Mouse (Mus musculus) heart, adult 11 months (tissue): ENCODE results near the gene Chmp3.

ENCODE experiments used
- DNase-seq: peaks from one replicate; pipeline ENCODE4 v3.0.0; 2022

Gene Chmp3

GRCm38 (mm10) chr6:71543686-71544499 is at the start of gene Chmp3:
Gene Chmp3, plus strand, starts transcription at chr6:71543797.
- DNase-seq, result peak; percentile 100

GRCm38 (mm10) chr6:71494341-71495020 is 49.1 kb upstream of the Chmp3 start:
- DNase-seq, result peak; percentile 96

- DNase-seq, result no peak
Observed at GRCm38 (mm10) chr6:71500575-71500974, 43.0 kb upstream of the Chmp3 start.

- DNase-seq, result no peak
Observed at GRCm38 (mm10) chr6:71503001-71503400, 40.6 kb upstream of the Chmp3 start.

GRCm38 (mm10) chr6:71503670-71504069 is 39.9 kb upstream of the Chmp3 start:
- DNase-seq, result no peak

- DNase-seq, result no peak
Observed at GRCm38 (mm10) chr6:71504091-71504490, 39.5 kb upstream of the Chmp3 start.

GRCm38 (mm10) chr6:71505671-71506070 is 37.9 kb upstream of the Chmp3 start:
- no peak for DNase-seq

- no peak for DNase-seq
Observed at GRCm38 (mm10) chr6:71519476-71519875, 24.1 kb upstream of the Chmp3 start.

- no peak for DNase-seq
Observed at GRCm38 (mm10) chr6:71525556-71525955, 18.0 kb upstream of the Chmp3 start.

GRCm38 (mm10) chr6:71527056-71527455 is 16.5 kb upstream of the Chmp3 start:
- DNase-seq, result peak; percentile 83

GRCm38 (mm10) chr6:71527826-71528225 is 15.8 kb upstream of the Chmp3 start:
- no peak for DNase-seq

- no peak for DNase-seq
Observed at GRCm38 (mm10) chr6:71530176-71530575, 13.4 kb upstream of the Chmp3 start.

- no peak for DNase-seq
Observed at GRCm38 (mm10) chr6:71537286-71537685, 6.3 kb upstream of the Chmp3 start.

GRCm38 (mm10) chr6:71555507-71555951 is 11.9 kb downstream of the Chmp3 start:
- peak; percentile 97 for DNase-seq

- no peak for DNase-seq
Observed at GRCm38 (mm10) chr6:71556826-71557225, 13.2 kb downstream of the Chmp3 start.

- no peak for DNase-seq
Observed at GRCm38 (mm10) chr6:71568616-71569015, 25.0 kb downstream of the Chmp3 start.

GRCm38 (mm10) chr6:71569025-71569424 is 25.4 kb downstream of the Chmp3 start:
- DNase-seq, result no peak

GRCm38 (mm10) chr6:71575359-71575758 is 31.8 kb downstream of the Chmp3 start:
- no peak for DNase-seq

GRCm38 (mm10) chr6:71579478-71579877 is 35.9 kb downstream of the Chmp3 start:
- DNase-seq, result peak; percentile 75

GRCm38 (mm10) chr6:71583198-71583597 is 39.6 kb downstream of the Chmp3 start:
- no peak for DNase-seq

GRCm38 (mm10) chr6:71589401-71589800 is 45.8 kb downstream of the Chmp3 start:
- DNase-seq, result no peak

GRCm38 (mm10) chr6:71590154-71590553 is 46.6 kb downstream of the Chmp3 start:
- DNase-seq, result peak; percentile 92

GRCm38 (mm10) chr6:71607756-71608155 is 64.2 kb downstream of the Chmp3 start:
- DNase-seq, result peak; percentile 77

- DNase-seq, result no peak
Observed at GRCm38 (mm10) chr6:71608994-71609393, 65.4 kb downstream of the Chmp3 start.
